Mouse (Mus musculus) G1E (cell line): ENCODE measurements around the gene Med15.

Experiments
- CTCF ChIP-seq: IDR thresholded peaks from 2 replicates; pipeline ENCODE4 v1.5.1; 2012; ENCODE audit warnings: low read depth, low read length, inconsistent platforms, mixed read lengths
- GATA1 ChIP-seq: IDR thresholded peaks from 2 replicates; pipeline ENCODE4 v1.6.1; 2012; ENCODE audit warnings: borderline replicate concordance, low read length, inconsistent platforms, mixed read lengths

DNA sequence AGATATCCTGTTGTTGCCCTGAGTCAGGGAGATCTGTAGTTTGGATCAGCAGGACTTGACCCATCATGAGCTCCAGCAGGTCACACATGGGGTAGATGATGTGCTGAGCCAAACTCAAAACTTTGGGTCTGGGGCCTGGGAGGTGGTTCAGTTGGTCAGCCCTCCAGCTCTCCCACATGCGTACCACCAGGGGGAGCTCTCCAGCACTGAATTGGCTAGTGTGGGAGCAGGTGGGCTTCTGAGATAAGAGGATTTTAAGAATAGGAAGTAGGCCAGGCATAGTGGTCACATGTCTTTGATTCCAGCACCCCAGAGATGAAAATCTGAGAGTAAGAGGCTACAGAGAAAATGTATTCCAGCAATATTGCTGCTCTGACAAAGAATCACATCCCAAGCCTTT is 11.8 kb upstream of the Med15 start:
- peak; percentile 63 for TF ChIP-seq CTCF
- no peak for TF ChIP-seq GATA1
